Mouse (Mus musculus) heart, embryonic 13.5 days (tissue): Measurements from ENCODE around the gene Iqgap2. TPM values are rescaled to one million over a fixed set of nuclear protein-coding genes. Genes with fewer than 3 reads are reported as not detected.

Experiments used
- ATAC-seq: fragments of 200-750 bp; cut with Nextera tagmentation; 2 replicates; pipeline ENCODE4 v1.8.0; 2017; ENCODE audit warnings: moderate TSS enrichment; ENCODE audit not compliant: insufficient number of reproducible peaks, low FRiP score, low TSS enrichment; ENCODE audit errors: extremely low read depth
- H3K27ac ChIP-seq: fragments of 300-500 bp; sonication (generic); replicated peaks from 2 replicates; pipeline ENCODE4 v1.5.1; 2015; ENCODE audit warnings: moderate library complexity, mild to moderate bottlenecking, inconsistent platforms
- H3K27me3 ChIP-seq: fragments of 300-500 bp; sonication (generic); replicated peaks from 2 replicates; pipeline ENCODE4 v1.6.1; 2015; ENCODE audit warnings: mild to moderate bottlenecking, inconsistent platforms
- H3K36me3 ChIP-seq: fragments of 300-500 bp; sonication (generic); 2 replicates; pipeline ENCODE4 v1.6.1; 2015; ENCODE audit warnings: mild to moderate bottlenecking, inconsistent platforms
- H3K4me1 ChIP-seq: fragments of 300-500 bp; sonication (generic); 2 replicates; pipeline ENCODE4 v1.6.1; 2015; ENCODE audit warnings: inconsistent platforms
- H3K4me2 ChIP-seq: fragments of 300-500 bp; sonication (generic); 2 replicates; pipeline ENCODE4 v1.6.1; 2015; ENCODE audit warnings: inconsistent platforms, mild to moderate bottlenecking, moderate library complexity
- H3K4me3 ChIP-seq: fragments of 300-500 bp; sonication (generic); 2 replicates; pipeline ENCODE4 v1.5.1; 2015; ENCODE audit warnings: moderate library complexity, mild to moderate bottlenecking, inconsistent platforms
- H3K9ac ChIP-seq: fragments of 300-500 bp; sonication (generic); 2 replicates; pipeline ENCODE4 v1.6.1; 2015; ENCODE audit warnings: inconsistent platforms, mild to moderate bottlenecking, moderate library complexity
- H3K9me3 ChIP-seq: fragments of 300-500 bp; sonication (generic); 2 replicates; pipeline ENCODE4 v1.6.1; 2016; ENCODE audit warnings: inconsistent platforms
- WGBS: fragments of 180-500 bp; shearing (Covaris S2); methylation state at CpG from one replicate; pipeline ENCODE4 v1.1.7; 2015; ENCODE audit warnings: mixed read lengths; 5-methylcytosine and 5-hydroxymethylcytosine counted together
- polyA plus RNA-seq: library from polyadenylated mRNA; unstranded; fragments of >200 nt; fragmentation: Nextera tagmentation; extraction: Ambion mirVana; gene quantifications from 2 replicates; pipeline ENCODE4 v1.2.1, GENCODE M21; 2015

Gene Iqgap2
- polyA plus RNA-seq, 1 experiment from 2014 or later, result 3.6 TPM

DNA sequence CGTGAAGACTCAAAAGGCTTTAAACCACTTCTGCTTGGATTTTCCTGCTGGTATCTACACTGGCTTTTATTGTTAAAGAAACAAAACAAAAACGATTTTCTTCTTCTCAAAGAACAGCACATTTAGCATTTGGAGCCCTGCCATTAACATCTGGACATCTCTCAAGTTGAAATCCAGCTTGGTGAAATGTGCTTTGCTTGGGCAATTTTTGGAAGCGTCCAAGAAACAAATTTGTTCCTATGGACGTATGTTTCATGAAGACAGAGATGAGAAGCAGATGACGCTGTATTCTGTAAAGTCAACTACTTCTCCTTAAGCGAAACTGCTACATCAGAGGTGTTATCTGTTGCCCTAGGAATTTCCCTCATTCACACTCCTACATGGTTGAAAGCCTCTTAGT lies 93.0 kb downstream of the Iqgap2 start:
- Histone ChIP-seq H3K9ac (no peak overlapping the region), H3K9me3 (no peaks in the 10 kb centered on the region), H3K4me2 (no peak overlapping the region), H3K36me3 (no peaks in the 10 kb centered on the region), H3K27me3 (no peaks in the 10 kb centered on the region), H3K4me3 (no peak overlapping the region), H3K27ac (no peak overlapping the region), H3K4me1 (peaks cover 27% of the 10 kb centered on the region)
- 20% methylated on average over 6 of the region's 6 CpGs for WGBS
- no peak for ATAC-seq

DNA sequence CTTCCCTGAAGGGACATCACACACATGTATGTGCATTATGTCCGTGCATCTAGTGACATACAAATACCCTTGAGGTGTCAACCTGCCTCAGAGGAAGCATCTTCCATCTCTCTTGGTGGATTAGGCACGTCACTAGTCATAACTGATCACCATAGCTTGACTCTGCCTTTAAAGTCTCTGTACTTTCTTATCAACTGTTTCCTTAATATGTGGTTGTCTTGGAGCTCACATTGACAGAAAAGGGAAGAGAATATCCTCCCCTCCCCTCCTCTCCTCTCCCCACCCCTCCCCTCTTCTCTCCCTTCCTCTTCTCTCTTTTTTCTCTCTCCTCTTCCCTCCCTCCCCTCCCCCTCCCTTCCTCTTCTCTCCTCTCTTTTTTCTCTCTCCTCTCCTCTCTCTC lies 94.2 kb downstream of the Iqgap2 start:
- H3K36me3 ChIP-seq, result no peaks in the 10 kb centered on the region
- no peak overlapping the region for H3K4me3 ChIP-seq
- no peak overlapping the region for H3K27ac ChIP-seq
- no peak overlapping the region for H3K4me2 ChIP-seq
- 74% methylated on average over 2 of the region's 2 CpGs for WGBS
- no peak overlapping the region for H3K9ac ChIP-seq
- no peak for ATAC-seq
- no peaks in the 10 kb centered on the region for H3K27me3 ChIP-seq
- H3K9me3 ChIP-seq, result no peaks in the 10 kb centered on the region
- H3K4me1 ChIP-seq, result peaks cover 27% of the 10 kb centered on the region

DNA sequence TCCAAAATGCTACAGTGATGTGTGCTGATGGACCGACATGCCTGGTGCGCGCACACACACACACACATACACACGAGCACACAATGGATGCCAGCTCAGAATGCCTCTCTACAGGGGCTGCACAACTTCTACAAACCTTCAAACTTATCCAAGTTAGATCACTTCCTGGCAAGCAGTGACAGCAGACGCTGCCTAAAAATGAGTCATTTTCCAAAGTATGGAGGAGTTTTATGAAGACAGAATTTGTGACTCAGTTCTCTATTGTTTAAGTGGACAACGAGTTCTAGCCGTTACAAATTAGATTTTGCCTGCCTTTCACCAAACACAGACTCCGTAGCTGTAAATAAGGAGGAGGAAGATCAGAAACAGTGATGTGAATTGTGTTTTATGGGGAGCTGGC lies 97.4 kb downstream of the Iqgap2 start:
- H3K4me1 ChIP-seq, result peaks cover 15% of the 10 kb centered on the region
- no peak overlapping the region for H3K9ac ChIP-seq
- no peaks in the 10 kb centered on the region for H3K36me3 ChIP-seq
- no peak overlapping the region for H3K4me3 ChIP-seq
- H3K4me2 ChIP-seq, result no peak overlapping the region
- no peak for ATAC-seq
- H3K27ac ChIP-seq, result no peak overlapping the region
- H3K9me3 ChIP-seq, result no peaks in the 10 kb centered on the region
- H3K27me3 ChIP-seq, result no peaks in the 10 kb centered on the region
- 80% methylated on average over 8 of the region's 8 CpGs for WGBS

DNA sequence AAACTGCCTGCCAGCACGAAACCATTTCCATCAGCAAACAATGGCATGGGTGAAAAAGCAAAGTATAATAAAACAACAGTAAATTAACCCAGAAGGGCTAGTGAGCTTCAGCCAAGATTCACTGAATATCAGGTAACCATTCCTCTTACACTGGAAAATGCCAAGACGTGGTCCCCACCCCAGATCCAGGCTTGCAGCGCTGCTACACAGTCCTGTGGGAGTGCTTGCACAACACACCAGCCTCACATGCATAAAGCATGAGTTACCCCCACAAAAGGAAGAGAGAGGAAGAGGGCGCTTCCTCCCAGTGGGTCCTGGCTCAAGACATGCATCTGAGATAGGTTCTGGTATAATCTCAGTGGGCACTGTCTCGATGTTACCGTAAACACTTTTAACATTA lies 100.8 kb downstream of the Iqgap2 start:
- H3K27ac ChIP-seq, result no peak overlapping the region
- H3K36me3 ChIP-seq, result no peaks in the 10 kb centered on the region
- no peaks in the 10 kb centered on the region for H3K27me3 ChIP-seq
- no peak overlapping the region for H3K4me3 ChIP-seq
- H3K9ac ChIP-seq, result no peak overlapping the region
- ATAC-seq, result no peak
- 75% methylated on average over 6 of the region's 6 CpGs for WGBS
- no peak overlapping the region for H3K4me2 ChIP-seq
- H3K4me1 ChIP-seq, result peaks cover 7% of the 10 kb centered on the region; the same call in 1 of the 2 replicates
- H3K9me3 ChIP-seq, result no peaks in the 10 kb centered on the region

DNA sequence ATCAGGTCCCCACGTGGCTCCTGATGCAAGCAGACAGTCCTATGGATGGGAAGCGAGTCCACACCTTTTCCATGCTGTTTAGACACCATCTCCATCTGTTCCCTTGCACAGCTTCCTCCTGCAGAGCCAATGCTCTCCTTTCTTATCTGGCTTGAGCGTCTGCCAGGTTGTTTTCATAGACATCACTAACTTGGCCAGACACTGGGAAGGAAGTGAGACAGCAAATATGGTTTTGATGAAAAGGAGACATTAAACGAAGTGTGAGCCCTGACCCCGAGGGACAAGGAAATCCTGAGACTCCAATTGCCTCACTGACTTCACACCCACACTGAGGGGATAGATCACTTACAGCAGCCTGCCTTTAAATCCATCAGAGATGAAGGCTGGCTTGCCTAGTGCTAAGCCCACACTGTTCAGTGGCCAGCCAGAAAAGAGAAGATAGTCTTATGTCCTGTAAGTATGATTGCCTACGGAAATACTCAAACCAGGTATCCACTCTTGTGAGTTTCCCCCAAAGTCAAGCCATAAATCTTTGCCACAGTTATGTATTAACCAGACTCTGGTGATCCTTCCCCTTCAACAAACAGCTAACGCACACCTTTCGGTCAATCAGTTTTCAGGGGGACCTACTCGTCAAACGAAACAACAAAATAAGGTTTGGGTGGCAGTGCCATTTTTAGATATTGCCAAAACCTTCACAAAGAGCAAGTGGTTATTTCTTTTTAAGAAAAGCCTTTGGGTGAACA lies 102.9 kb downstream of the Iqgap2 start:
- ATAC-seq, result no peak
- Histone ChIP-seq H3K4me3 (no peak overlapping the region), H3K36me3 (no peaks in the 10 kb centered on the region), H3K4me1 (peaks cover 7% of the 10 kb centered on the region; the same call in 1 of the 2 replicates), H3K27ac (no peak overlapping the region), H3K9me3 (no peaks in the 10 kb centered on the region), H3K27me3 (no peaks in the 10 kb centered on the region), H3K9ac (no peak overlapping the region), H3K4me2 (no peak overlapping the region)
- WGBS, result 60% methylated on average over 10 of the region's 10 CpGs

DNA sequence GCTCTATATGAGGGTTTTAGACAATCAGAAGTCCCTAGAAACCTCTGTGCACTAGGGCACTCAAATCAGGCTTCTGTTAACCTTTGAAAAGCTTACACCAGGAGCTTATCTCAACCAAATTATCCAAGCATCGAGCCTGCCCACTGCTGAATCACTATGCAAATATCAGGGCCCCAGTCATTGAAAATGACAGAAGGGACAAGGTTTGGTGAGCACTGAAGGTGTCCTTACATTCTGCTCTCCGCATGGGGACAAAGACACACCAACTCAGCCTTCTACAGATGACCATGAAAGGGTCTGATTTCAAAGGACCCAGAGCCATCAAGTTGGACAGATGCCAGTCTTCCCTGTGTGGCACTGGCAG lies 108.8 kb downstream of the Iqgap2 start:
- no peak overlapping the region for H3K4me3 ChIP-seq
- H3K27ac ChIP-seq, result no peak overlapping the region
- peaks cover 30% of the 10 kb centered on the region for H3K4me1 ChIP-seq
- no peaks in the 10 kb centered on the region; the same call in 1 of the 2 replicates for H3K27me3 ChIP-seq
- no peaks in the 10 kb centered on the region for H3K36me3 ChIP-seq
- WGBS, result 39% methylated on average over 2 of the region's 2 CpGs
- no peaks in the 10 kb centered on the region for H3K9me3 ChIP-seq
- no peak for ATAC-seq
- H3K4me2 ChIP-seq, result no peak overlapping the region
- no peak overlapping the region for H3K9ac ChIP-seq

DNA sequence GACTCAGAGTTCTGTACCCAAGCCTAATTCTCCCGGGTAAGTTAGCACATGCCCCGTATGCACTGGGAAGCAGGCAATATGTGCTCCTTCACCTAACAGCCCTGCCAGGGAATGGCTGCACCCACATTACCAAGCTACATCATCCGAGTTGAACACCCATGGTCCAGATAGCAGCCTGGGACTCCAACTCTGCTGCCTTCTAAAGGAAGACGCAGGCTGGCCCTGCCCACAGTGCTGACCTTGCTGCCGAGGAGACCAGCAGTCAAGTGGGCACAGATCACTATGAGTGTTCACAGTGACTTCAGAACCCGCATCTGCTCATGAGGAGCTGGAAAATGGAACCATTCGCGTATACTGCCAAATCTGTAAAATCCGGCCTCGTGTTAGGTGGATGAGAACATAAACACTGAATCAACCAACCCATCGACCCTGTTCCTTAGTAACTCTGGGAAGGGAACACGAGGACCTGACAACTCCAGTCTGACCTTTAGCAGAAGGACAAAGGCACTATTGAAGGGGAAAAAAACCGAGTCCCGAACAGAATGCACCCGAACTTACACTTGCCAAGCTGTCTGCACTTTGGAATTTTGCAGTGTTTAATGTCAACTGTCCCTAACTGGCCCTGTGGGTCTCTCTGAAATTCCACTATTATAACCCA lies 109.3 kb downstream of the Iqgap2 start:
- no peak for ATAC-seq
- WGBS, result 56% methylated on average over 15 of the region's 15 CpGs

DNA sequence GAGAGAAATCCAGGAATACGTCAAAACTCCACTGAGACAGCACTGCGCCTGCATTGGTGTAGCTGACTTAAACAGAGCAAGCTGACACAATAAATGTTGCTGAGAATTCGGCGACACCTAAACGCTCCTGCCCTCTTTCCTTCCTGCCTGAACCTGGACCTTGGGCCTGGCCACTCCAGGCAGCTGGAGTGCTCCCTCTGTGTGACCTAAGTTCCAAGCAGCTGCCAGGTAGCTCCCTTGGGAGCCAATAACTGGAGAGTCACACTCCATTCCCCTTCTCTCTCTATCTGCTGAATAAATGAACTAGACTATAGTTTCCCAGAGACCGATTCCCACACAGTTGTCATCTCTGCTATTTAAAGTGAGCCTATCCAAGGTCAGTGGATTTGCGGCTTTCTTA lies 111.7 kb downstream of the Iqgap2 start:
- no peak for ATAC-seq
- no peak overlapping the region for H3K9ac ChIP-seq
- no peak overlapping the region for H3K27ac ChIP-seq
- peaks cover 33% of the 10 kb centered on the region for H3K4me1 ChIP-seq
- H3K9me3 ChIP-seq, result no peaks in the 10 kb centered on the region
- H3K27me3 ChIP-seq, result no peaks in the 10 kb centered on the region; the same call in 1 of the 2 replicates
- H3K36me3 ChIP-seq, result no peaks in the 10 kb centered on the region
- WGBS, result 76% methylated on average over 7 of the region's 7 CpGs
- H3K4me3 ChIP-seq, result no peak overlapping the region
- H3K4me2 ChIP-seq, result no peak overlapping the region

More for the DNA sequence above, 109.3 kb downstream of the Iqgap2 start:
- no peaks in the 10 kb centered on the region; the same call in 1 of the 2 replicates for H3K27me3 ChIP-seq
- no peak overlapping the region for H3K9ac ChIP-seq
- H3K4me3 ChIP-seq, result no peak overlapping the region
- H3K4me1 ChIP-seq, result peaks cover 30% of the 10 kb centered on the region
- H3K36me3 ChIP-seq, result no peaks in the 10 kb centered on the region
- no peak overlapping the region for H3K4me2 ChIP-seq
- H3K9me3 ChIP-seq, result no peaks in the 10 kb centered on the region
- H3K27ac ChIP-seq, result no peak overlapping the region

DNA sequence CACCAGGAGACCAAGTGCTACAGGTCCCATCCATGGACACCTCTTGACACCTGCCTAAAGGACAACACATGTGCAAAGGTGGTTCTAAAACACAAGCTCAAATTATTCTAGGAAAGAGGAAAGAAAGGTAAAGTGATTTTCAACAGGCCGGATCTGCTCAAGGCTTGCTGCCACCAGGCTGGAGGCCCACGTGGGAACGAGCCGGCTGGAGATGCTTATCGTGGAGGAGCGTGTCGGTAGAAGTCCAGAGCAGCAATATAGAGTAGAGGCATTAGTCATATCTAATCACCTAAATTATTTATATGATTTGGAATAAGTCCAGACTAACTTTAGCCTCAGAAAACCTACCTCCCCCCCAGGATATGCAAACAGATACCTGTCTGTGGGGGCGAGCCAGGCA lies 112.5 kb downstream of the Iqgap2 start:
- no peak overlapping the region for H3K4me3 ChIP-seq
- no peak for ATAC-seq
- H3K4me1 ChIP-seq, result peaks cover 35% of the 10 kb centered on the region
- H3K4me2 ChIP-seq, result no peak overlapping the region
- no peaks in the 10 kb centered on the region; the same call in 1 of the 2 replicates for H3K27me3 ChIP-seq
- H3K36me3 ChIP-seq, result no peaks in the 10 kb centered on the region
- no peak overlapping the region for H3K27ac ChIP-seq
- WGBS, result 58% methylated on average over 8 of the region's 8 CpGs
- no peaks in the 10 kb centered on the region for H3K9me3 ChIP-seq
- no peak overlapping the region for H3K9ac ChIP-seq

DNA sequence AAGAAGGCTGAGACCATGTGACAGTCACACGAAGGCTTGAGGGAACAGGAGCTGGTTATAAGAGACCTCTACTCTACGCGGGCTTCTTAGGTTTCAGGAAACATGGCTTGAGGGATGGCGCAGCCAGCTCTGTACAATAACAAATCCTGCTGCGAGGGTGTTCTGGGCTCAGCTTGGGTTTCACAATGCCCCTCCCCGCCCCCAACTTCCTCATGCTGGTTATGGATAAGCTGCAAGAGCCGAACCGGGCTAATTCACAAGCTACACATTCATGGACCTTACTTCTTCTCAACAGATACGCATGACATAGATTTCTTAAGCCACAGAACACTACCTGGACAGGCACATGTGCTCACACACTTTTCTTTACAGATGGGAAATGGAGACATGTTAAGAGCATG lies 113.0 kb downstream of the Iqgap2 start:
- Histone ChIP-seq H3K27me3 (peaks cover 4% of the 10 kb centered on the region; the same call in 1 of the 2 replicates), H3K4me1 (peaks cover 35% of the 10 kb centered on the region), H3K27ac (no peak overlapping the region), H3K4me2 (no peak overlapping the region), H3K9ac (no peak overlapping the region), H3K36me3 (no peaks in the 10 kb centered on the region), H3K4me3 (no peak overlapping the region), H3K9me3 (no peaks in the 10 kb centered on the region)
- 56% methylated on average over 9 of the region's 9 CpGs for WGBS
- ATAC-seq, result no peak

DNA sequence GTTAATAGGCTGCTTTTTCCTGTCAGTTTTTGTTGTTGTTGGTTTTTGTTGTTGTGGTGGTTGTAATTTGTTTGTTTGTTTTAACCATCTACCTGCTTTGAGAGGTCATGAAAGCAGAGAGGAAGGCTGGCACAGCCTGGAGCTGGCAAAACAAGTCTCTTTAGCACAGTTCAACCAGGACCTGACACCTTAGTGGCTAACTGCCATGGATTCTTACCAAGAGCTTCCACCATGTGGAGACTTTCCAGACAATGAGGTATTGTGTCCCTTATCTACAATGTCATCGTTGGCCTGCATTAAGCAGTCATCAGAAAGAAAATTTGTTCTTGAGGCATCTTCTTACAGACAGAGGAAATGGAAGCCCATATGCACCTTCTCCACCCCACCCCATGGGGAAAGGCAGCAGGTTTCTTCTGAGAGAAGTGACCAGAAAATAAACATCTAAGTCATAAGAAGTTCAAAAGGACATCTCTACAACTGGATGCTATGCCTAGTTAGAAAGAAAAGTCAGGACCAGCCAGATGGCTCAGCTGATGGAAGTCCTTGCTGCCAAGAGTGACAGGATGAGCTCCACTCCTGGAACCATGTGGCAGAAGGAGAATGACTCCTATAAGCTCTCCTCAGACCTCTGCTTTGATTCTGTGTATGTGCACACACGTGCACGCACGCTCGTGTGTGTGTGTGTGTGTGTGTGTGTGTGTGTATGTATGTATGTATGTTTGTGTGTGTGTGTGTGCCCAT lies 113.9 kb downstream of the Iqgap2 start:
- Histone ChIP-seq H3K27me3 (peaks cover 5% of the 10 kb centered on the region; the same call in 1 of the 2 replicates), H3K4me2 (no peak overlapping the region), H3K4me1 (peaks cover 30% of the 10 kb centered on the region), H3K36me3 (no peaks in the 10 kb centered on the region), H3K9ac (no peak overlapping the region), H3K27ac (no peak overlapping the region), H3K9me3 (no peaks in the 10 kb centered on the region), H3K4me3 (no peak overlapping the region)
- no peak for ATAC-seq
- 84% methylated on average over 5 of the region's 5 CpGs for WGBS
